Mouse (Mus musculus): ENCODE measurements around the gene Gpsm3.
"Not testable (repeated sequence)": the region's sequence is repeated elsewhere in the genome, so short reads cannot be mapped to it uniquely, and the experiment has no call there.

Gene Gpsm3

GRCm38 (mm10) chr17:34589681-34590101, at the start of gene Gpsm3:
TSS of gene Gpsm3 (plus strand) at chr17:34589806.
- DNase-seq (ENCODE audit: extremely low spot score, low spot score) = no peak

DNA sequence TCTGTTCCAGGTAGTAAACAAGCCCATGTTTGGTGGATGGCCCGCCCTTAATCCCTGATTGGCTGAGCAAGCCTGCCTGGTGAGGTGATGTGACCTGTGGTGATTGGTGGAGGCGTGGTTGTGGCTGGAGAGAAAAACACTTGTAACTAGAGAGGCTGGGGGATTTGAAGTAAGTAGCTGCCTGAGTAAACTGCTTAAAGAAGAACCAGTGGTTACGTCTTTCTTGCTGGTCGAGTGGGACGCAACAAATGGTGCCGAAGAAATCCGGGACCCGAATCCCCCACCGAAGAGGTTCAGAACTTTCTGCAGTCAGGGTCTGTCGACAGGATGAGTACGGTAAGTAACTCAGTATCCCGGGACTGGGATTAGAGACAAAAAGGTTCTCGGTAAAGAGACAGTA, 46.0 kb upstream of the Gpsm3 start:
- not testable (repeated sequence) for DNase-seq (ENCODE audit: extremely low spot score, low spot score)

DNA sequence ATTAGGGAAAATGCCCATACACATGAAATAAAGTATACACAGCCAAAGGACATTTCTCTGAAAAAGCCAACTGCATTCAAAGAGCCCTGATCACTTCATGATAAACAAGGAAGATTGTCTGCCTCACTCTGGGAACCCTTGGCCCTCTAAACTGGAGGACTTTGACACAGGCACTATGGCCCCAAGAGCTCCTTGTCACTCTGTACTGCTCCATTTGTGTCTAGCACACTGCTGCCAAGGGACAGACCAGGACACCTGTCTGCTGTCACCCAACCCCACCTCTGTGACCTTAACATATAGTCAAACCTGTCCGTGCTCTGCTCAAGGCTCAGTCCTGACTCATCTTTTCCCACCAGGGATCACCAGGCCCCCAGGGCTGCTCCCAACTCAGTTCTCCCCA, 42.8 kb upstream of the Gpsm3 start:
- no peak for DNase-seq (ENCODE audit: extremely low spot score, low spot score)

- no peak for DNase-seq (ENCODE audit: extremely low spot score, low spot score)
Observed at GRCm38 (mm10) chr17:34547601-34548000, 42.0 kb upstream of the Gpsm3 start.

DNA sequence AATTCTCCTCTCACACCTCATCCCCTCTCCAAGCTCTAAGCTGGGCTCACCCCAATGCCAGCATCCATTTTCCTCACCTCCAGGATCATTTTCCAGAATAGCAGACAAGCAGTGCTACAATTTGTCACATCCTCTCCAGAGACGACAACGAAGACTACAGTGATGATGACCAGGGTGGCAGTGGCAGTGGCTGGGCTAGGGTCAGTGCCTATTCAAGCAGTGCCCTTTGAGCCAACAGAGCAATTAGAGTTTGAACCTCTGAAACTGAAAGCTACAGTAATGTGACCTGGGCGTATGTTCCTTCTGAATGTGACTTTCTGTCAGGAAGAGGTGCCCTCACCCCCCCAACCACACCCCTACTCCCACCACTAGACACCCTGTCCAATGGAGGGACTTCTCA, 40.5 kb upstream of the Gpsm3 start:
- DNase-seq (ENCODE audit: extremely low spot score, low spot score) = no peak

DNA sequence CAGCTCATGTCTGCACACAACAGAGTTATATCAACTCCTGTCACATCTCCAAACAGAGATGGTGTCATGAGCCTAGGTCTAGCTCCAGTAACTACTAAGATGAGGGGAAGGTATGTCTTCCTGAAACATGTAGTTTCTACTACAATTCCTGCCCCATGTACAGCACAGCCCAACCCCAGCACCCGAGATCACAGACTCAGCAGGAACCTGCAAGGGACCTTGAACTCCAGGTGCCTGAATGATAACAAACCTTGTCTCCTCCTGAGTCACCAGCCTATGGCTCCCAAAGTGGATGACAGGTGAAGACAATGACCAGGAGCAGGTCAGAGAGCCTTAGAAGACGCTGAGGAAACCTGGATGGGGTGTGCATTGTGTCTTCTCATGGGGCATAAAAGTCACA, 39.8 kb upstream of the Gpsm3 start:
- DNase-seq (ENCODE audit: extremely low spot score, low spot score) = no peak

DNA sequence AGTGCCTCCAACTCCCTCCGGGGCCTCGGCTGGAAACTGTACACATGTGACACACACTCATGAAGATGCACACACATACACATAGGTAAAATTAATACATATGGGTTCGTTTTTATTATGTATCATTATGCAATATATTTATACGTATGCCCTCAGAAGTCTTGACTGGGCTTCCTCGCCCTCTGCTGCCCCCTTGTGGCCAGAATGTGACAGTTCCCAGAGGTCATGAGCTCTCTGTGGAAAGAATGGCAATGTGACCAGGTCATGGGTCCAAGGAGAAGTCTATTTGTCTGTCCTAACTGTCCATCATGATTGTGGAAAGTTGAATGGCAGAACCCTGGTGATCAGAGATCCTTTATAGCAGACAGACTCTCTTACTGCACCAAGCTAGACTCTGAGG, 34.1 kb upstream of the Gpsm3 start:
- DNase-seq (ENCODE audit: extremely low spot score, low spot score) = peak; percentile 83

- DNase-seq (ENCODE audit: extremely low spot score, low spot score) = no peak
Observed at GRCm38 (mm10) chr17:34556406-34556805, 33.2 kb upstream of the Gpsm3 start.

DNA sequence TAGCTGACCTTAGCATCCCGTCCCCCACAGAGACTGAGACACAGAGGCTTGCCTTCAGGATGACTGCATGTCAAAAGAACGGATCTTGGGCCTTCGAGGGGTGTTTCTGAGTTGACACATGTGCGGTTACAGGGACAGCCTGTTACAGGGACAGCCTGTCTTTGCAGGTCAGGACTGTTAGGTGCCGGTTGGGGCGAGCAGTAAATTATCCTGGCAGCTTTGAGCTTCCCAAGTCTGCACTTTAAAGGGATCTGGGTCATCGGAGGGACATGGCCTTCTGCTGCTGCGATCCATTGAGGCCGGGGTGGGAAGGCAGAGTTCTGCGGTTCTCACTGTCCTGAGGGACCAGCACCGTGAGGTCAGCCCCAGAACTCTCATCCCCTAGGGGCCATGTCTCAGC, 32.2 kb upstream of the Gpsm3 start:
- DNase-seq (ENCODE audit: extremely low spot score, low spot score) = no peak

DNA sequence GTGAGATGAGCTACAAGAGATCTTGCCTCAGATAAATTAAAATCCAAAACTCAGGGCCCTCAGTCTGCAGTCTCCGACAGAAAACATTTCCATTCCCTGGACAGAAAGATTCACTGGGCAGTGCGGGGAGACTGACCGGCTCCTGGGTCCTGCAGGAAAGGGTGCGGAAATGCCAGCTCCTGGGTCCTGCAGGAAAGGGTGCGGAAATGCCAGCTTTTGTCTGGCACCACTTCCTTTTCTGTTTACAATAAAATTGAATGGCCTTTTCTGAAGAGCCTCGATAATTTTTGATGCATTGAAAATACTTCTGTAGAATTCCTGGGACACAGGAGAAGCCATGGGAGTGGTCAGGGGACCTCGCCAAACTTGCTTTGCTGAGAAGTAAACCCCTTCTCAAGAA, 30.5 kb upstream of the Gpsm3 start:
- no peak for DNase-seq (ENCODE audit: extremely low spot score, low spot score)

DNA sequence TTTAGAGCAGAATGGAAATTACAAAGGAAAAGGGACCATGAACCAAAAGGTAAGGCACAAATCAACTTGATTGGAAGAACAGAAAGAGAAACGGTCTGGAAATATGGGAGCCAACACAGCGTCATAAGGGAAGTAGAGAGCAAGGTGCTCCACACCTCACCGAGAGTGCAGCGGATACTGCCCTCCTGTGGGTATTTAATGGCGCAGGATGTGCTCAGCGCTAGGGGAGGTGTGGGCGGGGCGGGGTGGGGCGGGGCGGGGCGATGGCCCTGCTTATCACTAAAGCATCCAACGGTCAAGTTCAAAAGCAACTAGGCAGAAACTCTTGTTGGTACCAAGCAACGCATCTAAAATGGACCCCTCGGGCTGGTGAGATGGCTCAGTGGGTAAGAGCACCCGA, 29.7 kb upstream of the Gpsm3 start:
- DNase-seq (ENCODE audit: extremely low spot score, low spot score) = no peak

DNA sequence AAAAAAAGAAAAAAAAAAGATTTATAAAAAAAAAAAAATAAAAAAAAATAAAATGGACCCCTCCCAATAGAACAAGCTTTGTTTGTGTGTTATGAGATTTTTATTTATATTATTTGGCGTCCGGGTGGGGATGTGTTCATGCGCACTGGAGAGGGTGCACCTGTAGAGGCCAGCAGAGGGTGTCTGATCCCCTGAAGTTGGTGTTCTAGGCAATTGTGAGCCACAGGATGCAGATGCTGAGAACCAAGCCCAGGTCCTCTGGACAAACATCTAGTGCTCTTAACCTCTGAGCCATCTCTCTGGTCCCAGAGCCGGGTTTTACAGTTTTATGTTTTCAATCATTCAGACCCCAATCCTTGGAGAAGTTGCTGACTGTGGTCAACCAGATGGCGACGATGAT, 29.2 kb upstream of the Gpsm3 start:
- no peak for DNase-seq (ENCODE audit: extremely low spot score, low spot score)

- no peak for DNase-seq (ENCODE audit: extremely low spot score, low spot score)
Observed at GRCm38 (mm10) chr17:34561200-34561599, 28.4 kb upstream of the Gpsm3 start.

GRCm38 (mm10) chr17:34562595-34562994, 27.0 kb upstream of the Gpsm3 start:
- no peak for DNase-seq (ENCODE audit: extremely low spot score, low spot score)

DNA sequence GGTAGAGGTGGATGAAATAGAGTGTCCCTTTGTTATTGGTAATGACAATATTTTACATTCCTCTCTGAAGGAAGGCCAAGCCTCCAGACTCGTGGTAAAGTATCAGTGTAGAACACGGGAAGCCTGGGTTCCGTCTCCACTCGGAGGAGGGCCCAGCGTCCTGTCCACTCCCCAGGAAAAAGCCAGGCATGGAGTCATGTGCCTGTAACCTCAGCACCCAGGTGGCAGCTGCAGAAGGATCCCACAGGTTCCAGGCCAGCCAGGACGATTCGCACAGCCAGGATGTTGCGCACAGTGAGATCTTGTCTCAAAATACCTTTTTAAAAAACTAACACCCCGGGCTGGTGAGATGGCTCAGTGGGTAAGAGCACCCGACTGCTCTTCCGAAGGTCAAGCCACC, 26.3 kb upstream of the Gpsm3 start:
- no peak for DNase-seq (ENCODE audit: extremely low spot score, low spot score)

DNA sequence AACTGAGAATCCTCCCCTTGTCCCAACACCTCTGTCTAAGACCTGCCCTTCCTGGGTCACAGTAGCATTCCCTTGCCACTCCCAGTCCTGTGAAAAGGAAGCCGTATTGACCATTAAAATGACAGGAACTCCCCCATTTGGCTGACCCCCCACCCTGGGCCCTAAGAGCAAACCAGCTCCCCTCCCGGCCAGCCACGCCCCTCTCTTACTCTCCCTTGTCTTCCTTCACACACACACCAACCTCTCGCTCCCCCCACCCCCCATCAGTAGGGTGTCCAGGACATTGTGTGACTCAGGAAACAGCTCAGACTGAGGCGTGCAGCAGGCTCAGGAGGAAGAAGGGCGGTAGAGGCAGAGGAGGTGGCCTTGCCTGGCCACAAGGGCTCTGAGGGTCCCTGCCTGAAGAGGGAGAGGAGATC, 25.6 kb upstream of the Gpsm3 start, which contains the start of gene Notch4:
TSS of gene Notch4 (plus strand) at position 266 of the 419 bp plus-strand sequence.
- peak; percentile 32 for DNase-seq (ENCODE audit: extremely low spot score, low spot score)

DNA sequence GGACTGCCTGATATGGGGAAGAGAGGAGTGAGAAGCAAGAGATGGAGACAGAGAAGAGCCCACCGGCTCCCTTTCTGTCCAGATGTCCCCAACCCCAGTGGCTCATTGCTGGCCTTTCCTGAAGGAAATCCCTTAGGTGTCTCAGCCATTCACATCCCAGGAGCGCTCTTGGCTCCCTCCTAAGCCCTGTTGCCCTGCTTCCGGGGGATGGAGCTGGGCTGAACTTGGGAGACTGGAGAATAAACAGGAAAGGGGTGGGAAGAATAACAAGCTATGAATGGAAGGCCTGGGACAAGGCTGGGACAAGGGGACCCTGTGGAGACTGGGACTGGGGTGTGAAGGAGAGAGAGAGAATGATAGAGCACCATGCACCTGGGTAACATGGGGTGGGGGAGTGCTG, 24.8 kb upstream of the Gpsm3 start:
- DNase-seq (ENCODE audit: extremely low spot score, low spot score) = no peak

DNA sequence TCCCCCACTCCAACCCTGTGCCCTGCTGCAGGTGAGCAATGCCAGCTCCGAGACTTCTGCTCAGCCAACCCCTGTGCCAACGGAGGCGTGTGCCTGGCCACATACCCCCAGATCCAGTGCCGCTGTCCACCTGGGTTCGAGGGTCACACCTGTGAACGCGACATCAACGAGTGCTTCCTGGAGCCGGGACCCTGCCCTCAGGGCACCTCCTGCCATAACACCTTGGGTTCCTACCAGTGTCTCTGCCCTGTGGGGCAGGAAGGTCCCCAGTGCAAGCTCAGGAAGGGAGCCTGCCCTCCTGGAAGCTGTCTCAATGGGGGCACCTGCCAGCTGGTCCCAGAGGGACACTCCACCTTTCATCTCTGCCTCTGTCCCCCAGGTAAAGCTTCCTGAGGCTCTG, 22.3 kb upstream of the Gpsm3 start:
- no peak for DNase-seq (ENCODE audit: extremely low spot score, low spot score)

DNA sequence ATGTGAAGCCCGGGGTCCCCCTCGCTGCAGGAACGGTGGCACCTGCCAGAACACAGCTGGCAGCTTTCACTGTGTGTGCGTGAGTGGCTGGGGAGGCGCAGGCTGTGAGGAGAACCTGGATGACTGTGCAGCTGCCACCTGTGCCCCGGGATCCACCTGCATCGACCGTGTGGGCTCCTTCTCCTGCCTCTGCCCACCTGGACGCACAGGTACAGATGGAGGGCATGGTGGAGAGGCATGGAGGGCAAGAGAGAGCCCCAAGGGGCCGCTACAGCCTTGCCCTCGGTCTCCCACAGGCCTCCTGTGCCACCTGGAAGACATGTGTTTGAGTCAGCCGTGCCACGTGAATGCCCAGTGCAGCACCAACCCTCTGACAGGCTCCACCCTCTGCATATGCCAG, 21.2 kb upstream of the Gpsm3 start:
- DNase-seq (ENCODE audit: extremely low spot score, low spot score) = no peak

DNA sequence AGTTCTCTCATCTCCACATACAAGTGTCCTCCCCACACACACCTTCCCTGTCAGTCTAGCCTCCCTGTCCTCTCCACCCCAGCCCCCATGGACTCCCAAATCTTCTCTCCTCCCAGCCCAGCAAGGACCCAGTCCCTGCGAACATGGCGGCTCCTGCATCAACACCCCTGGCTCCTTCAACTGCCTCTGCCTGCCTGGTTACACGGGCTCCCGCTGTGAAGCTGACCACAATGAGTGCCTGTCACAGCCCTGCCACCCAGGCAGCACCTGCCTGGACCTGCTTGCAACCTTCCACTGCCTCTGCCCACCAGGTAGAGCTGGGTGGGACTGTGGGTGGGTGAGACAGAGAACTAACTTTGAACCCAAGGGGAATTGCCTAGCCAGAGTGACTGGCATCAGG, 19.7 kb upstream of the Gpsm3 start:
- DNase-seq (ENCODE audit: extremely low spot score, low spot score) = no peak

- no peak for DNase-seq (ENCODE audit: extremely low spot score, low spot score)
Observed at GRCm38 (mm10) chr17:34571875-34572274, 17.7 kb upstream of the Gpsm3 start.

DNA sequence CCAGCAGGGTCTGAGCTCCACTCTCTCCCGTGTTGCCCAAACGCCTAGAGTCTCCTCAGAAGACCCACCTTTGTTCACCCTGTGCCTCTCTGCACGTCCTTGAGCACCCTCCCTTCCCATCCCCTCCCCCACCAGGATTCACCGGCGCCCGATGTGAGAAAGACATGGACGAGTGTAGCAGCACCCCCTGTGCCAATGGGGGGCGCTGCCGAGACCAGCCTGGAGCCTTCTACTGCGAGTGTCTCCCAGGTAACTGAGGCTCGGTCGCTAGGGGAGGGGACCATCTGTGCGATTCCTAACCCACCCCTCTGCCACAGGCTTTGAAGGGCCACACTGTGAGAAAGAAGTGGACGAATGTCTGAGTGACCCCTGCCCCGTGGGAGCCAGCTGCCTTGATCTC, 17.2 kb upstream of the Gpsm3 start:
- no peak for DNase-seq (ENCODE audit: extremely low spot score, low spot score)

- no peak for DNase-seq (ENCODE audit: extremely low spot score, low spot score)
Observed at GRCm38 (mm10) chr17:34576577-34576976, 13.0 kb upstream of the Gpsm3 start.

DNA sequence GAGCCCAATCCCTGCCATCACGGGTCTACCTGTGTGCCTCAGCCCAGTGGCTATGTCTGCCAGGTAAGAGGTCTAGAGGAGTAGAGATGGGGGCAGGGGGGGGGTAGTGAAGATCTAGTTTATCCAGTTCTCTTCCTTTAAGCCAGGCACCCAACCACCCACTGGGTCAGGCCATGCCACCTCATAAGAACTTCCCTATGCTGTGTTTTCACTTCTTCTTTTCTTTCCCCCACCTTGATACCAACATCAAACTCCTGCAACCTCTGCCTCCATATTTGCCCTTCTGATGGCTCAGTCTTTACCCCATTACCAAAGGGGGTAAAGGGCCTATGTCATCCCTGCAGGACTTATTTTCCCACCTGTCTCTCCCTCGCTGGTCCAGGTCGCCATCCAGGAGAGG, 11.5 kb upstream of the Gpsm3 start:
- DNase-seq (ENCODE audit: extremely low spot score, low spot score) = no peak

All from neural tube, embryonic 10.5 days (tissue).